Mouse (Mus musculus) right cerebral cortex, postnatal 36 days (tissue): ENCODE data around the gene Gm49320.

Source experiments
- DNase-seq, 2 experiments: peaks; one replicate each; pipeline ENCODE4 v3.0.0; 2022; ENCODE audit warnings: low spot score in 2 of 2, mixed read lengths in 1 of 2

Gene Gm49320

DNA sequence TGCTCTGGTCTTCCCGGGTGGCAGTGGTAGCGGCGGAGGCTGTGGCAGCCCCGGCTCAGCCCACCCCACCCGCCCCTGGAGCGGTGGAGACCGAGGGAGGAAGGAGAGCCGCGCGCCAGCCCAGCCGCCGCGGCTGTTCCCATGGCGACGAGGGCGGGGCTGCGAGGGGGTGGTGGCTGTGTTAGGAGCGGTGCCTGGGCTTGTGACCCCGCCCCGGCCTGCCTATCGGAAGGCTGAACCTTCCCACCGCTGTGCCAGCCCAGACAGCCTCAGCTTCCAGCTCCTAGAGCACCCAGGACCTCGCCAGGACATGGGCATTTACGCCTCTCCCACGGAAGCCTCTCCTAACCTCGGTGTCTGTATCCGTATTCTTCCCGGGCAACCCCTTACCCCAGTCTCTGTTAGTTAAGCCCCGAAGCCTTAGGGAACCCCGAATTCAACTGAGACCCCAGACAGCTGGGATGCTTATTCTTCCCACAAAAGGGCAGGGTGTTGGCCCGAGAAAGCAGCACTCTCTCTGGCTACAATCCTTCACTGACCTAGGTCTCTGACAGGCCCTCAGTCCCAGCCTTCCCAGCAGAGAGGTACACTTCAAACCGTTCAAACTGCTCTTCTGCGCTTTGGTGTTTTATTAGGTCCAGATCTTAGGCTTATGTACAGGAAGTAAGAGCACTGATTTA lies 20.6 kb downstream of the Gm49320 start, which contains the start of gene Ctxn1:
Gene Ctxn1, minus strand, starts transcription at position 150 of the 680 bp plus-strand sequence.
- peak; percentile 90 to 93 for DNase-seq

GRCm38 (mm10) chr8:4259805-4260170 lies 21.1 kb downstream of the Gm49320 start:
- DNase-seq, result no peak

DNA sequence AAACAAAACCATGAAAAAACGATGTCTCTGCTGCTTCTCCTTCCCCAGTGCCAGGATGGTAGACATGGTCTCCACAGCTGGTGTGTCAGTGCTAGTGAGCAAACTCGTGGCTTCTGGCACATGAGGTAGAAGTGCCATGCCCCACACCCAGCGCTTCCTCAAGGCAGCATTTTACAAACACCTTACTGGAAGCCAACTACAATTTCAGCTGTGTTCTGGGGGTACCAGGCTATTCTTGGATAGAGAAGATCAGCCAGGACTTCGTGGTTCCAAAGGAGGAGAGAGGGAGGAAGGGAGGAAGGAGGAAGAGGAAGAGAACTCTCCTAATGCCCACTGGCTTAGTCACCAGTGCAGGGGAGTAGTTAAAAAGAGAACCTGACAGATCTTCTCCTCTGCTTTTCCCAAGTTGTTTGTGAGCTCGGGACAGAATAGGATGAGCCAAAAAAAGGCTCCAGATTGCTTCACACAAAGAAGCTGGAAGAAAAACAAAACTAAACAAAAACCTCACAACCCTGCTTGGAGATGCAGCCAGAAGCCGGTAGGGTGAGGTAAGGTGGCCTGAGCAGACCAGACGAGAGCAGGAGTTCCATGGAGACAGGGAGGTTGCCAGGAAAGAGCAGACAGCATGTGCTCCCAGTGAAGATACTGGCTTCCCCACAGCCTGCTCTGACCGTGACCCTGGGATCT lies 24.6 kb downstream of the Gm49320 start:
- peak; percentile 50 to 58 for DNase-seq

DNA sequence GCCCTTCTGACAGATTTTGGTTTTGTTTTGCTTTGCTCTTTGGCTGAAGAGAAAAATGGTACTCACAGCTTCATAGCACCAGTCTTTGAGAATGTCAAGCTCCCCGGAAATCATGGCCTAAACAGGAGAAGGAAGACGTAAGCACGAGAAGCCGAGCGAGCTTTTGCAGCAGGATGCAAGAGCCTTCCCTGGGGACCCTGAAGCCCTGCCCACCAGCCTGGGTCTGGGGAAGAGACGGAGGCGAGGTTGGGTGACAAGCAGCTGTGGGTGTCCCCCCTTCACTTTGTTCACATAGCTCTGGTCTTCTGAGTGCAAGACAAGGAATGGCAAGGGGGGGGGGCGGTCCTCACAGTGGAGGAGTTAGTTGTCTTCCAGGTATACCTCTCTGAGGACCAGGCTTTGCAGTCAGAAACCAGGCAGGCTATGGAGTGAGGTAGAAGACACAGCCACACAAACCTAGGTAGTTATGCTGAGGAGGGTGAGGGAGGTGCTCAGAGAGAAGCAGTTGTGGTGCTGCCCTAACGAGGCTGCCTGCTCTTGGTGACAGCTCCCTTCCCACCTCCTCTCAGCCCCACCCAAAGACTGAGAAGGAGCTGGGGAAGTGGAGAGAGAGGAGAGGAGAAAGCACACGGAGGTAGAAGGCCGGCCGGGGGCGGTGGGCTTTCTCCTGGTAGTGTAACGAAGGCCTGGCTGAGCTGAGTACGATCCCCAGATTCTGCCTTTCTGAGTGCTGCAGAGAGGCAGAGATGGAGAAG lies 26.7 kb downstream of the Gm49320 start:
- peak in 1 of 2 experiments; percentile 21 for DNase-seq

GRCm38 (mm10) chr8:4267627-4268026 lies 29.0 kb downstream of the Gm49320 start:
- DNase-seq, result no peak

DNA sequence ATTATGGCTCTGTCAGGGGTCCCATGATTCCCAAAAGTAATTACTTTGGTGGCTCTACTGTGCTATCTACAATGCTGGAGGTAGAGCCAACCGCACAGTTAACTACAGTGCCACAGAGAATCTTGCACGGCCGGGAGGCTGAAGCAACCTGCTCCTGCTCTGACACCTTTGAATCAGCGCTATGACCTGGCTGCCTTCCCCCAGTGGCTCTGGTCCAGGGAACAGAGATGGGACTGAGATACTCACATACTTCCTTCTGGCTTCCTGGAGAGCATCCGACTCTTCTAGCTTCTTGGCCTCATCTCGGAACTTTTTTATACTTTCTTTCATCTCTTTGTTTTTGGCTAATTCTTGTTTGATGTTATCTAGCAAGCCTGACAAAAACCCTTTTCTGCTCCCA lies 30.9 kb downstream of the Gm49320 start:
- DNase-seq, result no peak

GRCm38 (mm10) chr8:4275275-4276110 lies 36.8 kb downstream of the Gm49320 start, which contains the start of gene Timm44:
Timm44 (minus strand) TSS chr8:4275913.
- DNase-seq, result peak; percentile 96

- no peak for DNase-seq
These were observed 37.4 kb downstream of the Gm49320 start for GRCm38 (mm10) chr8:4276111-4276465.

GRCm38 (mm10) chr8:4292738-4293137 lies 54.1 kb downstream of the Gm49320 start:
- no peak for DNase-seq

- no peak for DNase-seq
These were observed 59.2 kb downstream of the Gm49320 start for GRCm38 (mm10) chr8:4297822-4298221.
